Mouse (Mus musculus) adrenal gland, postnatal 36 days (tissue): ENCODE results near the gene Parp16. TPM values are rescaled to one million over a fixed set of nuclear protein-coding genes. Genes with fewer than 3 reads are reported as not detected.

ENCODE experiments used
- DNase-seq, 2 experiments: peaks; one replicate each; pipeline ENCODE4 v3.0.0; 2021; ENCODE audit warnings: mixed read lengths in 1 of 2
- long read RNA-seq, 2 experiments: library from polyadenylated mRNA; stranded (forward); transcript quantifications; one replicate each; pipeline ENCODE4 v2.0.0; 2021; ENCODE audit warnings: borderline sequencing depth in 2 of 2
- total RNA-seq, 2 experiments: library from RNA; stranded (reverse); gene quantifications; 2 replicates each; pipeline ENCODE4 v1.2.3; 2021

The Parp16 gene
- 10 to 100 TPM; 11.8 to 21.2 TPM for total RNA-seq
- long read RNA-seq, experiment 1, transcript Parp16-202 (6 exons, 2,518 nt), result major isoform, 21 of 34 reads
- long read RNA-seq, experiment 1, partial matches to known transcripts, result 10 of 34 reads
- long read RNA-seq, experiment 1, other reads (novel, unspliced or antisense), result 1 of 34 reads
- long read RNA-seq, experiment 2, partial matches to known transcripts, result 0 of 3 reads
- long read RNA-seq, experiment 2, other reads (novel, unspliced or antisense), result 2 of 3 reads

DNA sequence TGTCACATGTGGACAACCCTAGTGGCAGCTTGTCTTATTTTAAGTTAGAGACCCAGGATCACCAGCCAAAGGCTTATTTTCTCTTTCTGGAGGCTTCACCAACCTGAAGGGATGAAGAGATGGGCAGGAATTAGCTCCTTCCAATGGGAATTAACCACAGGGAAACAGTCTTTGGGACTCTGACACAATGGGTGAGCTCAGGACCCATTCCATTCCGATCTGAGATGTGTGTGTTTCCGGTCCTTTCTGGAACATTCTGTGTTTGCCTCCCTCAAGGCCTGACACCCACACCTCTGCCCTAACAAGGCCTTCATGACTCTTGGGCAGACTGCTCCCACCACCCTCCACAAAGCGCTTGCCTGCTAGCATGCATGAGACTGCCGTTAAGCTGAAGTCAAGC lies at the start of gene Parp16:
TSS of gene Parp16 (plus strand) at position 301 of the 400 bp plus-strand sequence.
- DNase-seq, result no peak

DNA sequence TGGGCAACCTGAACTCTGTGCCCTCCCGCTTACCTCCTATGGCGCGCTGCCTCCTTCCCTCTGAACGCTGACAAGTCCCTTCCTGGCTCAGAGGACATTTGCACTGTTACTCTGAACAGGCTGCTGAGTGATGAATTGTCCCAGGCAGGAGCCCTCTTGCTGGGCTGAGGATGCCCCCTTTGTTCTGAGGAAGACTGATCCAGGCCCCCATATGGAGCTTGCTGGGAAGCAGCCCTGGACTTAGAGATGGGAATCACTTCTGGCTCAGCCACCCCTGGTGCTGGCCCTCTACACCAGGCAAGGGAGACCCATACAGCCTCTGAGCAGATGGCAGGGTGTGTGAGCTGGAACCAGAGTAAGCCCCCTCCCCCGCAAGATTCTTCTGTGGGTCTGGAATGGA lies 49.2 kb upstream of the Parp16 start:
- DNase-seq, result no peak

- no peak for DNase-seq
Observed at GRCm38 (mm10) chr9:65148507-65148906, 46.6 kb upstream of the Parp16 start.

DNA sequence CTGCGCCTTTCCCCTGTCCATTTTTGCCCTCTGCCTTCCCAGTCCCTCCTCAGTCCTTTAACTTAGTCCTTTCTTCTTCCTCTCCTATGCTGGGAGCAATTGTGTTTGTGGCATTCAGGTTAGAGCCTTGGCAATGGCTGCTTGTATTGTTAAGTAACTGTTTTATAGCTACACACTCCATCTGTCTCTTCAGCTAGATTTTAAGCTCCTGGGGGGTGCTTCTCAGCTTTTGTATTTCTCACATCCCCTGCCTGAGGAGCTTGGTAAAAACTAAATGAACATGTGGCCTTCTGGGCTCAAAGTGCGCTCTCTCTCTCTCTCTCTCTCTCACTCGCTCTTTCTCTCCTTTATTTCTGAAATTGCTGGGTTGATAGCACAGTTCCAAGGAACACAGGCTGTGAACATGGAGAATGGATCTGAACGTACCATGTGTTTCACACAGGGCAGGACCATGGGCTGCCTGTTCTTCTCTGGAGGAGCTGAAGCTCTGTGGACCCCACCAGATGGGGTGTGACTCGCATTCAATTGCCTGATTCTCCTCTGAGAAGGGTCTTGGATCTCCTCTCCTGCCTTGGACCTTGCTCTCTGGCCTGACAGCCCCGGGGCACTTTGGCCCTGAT lies 42.3 kb upstream of the Parp16 start:
- no peak for DNase-seq

- DNase-seq, result no peak
Observed at GRCm38 (mm10) chr9:65153331-65153711, 41.8 kb upstream of the Parp16 start.

- peak; percentile 46 to 54 for DNase-seq
Observed at GRCm38 (mm10) chr9:65154692-65155455, 40.3 kb upstream of the Parp16 start.

- DNase-seq, result no peak
Observed at GRCm38 (mm10) chr9:65156604-65157003, 38.5 kb upstream of the Parp16 start.

GRCm38 (mm10) chr9:65157631-65158030 lies 37.5 kb upstream of the Parp16 start:
- DNase-seq, result no peak

- no peak for DNase-seq
Observed at GRCm38 (mm10) chr9:65161188-65161587, 34.0 kb upstream of the Parp16 start.

DNA sequence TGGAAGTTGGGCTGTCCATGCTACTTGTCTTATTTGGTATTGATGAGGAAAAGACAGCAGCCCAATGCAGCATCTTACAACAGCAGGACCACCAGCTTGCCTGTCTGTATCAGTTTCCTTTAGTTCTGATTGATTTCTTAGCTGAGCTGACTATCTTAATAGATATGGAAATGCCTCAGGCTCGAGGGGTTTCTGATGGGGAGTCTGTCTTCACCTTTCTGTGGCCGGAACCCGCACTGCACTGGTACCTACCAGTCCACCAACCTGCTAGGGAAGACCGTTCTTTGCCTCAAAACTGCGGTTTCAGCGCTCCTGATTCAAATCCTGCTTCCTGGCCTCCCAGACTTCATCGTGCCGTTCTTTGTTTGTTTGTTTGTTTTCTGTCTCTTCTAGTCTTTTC lies 33.3 kb upstream of the Parp16 start:
- DNase-seq, result no peak

- peak; percentile 32 to 64 for DNase-seq
Observed at GRCm38 (mm10) chr9:65162711-65163639, 32.2 kb upstream of the Parp16 start.

DNA sequence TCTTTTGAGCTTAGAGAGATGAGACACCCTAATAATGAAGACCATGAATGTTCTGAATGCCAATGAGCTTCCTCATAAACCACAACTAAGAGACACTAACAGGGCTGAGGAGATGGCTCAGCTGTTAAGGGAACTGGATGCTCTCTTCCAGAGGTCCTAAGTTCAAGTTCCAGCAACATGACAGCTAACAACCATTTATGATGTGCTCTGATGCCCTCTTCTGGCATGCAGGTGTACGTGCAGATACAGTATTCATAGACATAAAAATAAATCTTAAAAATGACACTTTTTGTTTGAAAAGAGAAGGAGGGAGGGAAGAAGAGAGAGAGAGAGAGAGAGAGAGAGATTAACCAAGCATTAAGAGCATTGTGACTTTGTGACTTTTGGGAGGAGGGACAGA lies 30.3 kb upstream of the Parp16 start:
- peak in 1 of 2 experiments; percentile 27 for DNase-seq

DNA sequence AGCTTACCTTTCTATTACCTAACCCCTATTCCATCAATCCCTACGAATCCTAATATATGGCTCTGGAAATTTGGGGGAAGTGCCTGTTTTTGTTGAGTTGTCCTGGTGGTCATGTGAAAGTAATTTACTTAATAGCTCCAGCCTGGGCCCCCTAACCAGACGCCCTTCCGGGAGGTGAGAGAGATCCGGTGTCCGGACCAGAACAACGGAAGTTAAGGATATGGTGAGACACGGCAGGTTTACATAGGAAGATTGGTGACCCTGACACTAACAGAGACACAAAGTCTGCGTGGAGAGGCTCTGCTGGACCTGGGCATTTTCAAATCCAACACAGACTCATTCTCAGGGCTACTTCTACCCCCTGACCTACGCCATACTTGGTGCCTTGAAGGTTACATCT lies 28.8 kb upstream of the Parp16 start:
- no peak for DNase-seq

DNA sequence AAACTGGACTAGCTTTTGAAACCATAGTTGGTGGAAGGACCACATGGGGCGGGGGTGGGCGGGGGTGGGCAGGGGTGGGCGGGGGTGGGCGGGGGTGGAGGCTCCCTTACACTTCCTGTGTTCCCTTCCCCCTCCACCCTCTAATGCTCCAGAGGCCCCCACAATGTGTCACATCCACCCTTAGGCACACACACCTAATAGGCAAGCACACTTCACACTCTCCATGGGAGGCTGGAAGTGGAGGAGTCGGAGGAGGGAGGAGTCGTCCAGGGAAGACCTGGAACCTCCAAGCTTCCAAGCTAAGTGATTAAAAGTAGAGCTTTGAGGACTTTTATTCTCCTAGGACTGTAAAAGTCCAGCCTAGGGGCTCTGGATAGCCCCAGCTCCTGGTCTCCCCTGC lies 26.6 kb upstream of the Parp16 start:
- no peak for DNase-seq

- DNase-seq, result no peak
Observed at GRCm38 (mm10) chr9:65168952-65169351, 26.2 kb upstream of the Parp16 start.

DNA sequence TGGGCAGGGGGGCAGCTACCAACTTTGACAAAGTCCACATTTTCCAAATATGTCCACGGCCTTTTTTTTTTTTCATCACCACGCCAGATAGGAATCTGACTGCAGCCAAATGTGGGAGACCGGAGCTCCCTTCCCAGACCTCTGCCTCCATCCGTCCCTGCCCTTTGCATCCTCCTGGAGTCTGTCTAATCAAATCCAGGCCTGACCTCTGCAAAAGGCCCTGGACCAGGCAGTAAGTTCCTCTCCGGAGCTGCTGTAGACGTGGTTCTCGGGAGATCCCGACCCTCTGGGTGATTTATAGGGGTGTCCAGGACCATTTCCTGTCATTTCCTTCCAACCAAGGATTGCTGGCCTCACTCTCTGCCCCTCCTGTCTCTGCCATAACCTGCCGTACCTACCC lies 22.5 kb upstream of the Parp16 start:
- no peak for DNase-seq

DNA sequence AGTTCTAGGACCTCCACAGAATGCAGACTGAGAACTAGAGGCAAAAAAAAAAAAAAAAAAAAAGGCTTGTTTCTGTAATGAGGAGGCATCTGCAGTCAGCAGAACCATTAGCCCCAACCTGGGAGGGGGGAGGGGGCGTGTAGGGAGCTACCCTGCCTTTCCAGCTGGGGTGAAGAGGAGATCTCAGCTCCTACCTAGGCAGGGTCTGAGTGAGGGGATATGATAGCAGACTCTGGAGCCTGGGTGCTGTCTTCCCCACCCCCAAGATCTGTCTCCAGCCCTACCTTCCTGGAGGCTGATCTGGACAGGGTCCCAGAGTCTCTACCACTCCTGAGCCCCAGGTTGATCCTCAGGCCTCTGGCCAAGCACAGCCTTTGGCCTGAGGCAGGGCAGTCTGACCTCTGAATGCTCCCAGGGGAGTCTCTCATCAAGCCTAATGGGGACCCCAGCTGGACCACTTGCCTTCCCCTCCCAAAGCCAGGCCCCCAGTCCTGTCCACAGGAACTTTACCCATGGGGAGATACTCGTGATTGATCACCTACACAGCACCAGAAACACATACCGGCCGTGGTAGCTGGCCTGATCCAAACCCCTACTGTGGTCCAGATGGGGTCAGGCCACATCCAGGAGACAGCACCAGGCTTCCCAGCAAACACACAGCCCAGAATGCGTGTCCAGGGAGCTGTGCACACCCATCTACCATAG lies 19.8 kb upstream of the Parp16 start:
- no peak for DNase-seq

GRCm38 (mm10) chr9:65175939-65176871 lies 18.9 kb upstream of the Parp16 start:
- DNase-seq, result no peak

DNA sequence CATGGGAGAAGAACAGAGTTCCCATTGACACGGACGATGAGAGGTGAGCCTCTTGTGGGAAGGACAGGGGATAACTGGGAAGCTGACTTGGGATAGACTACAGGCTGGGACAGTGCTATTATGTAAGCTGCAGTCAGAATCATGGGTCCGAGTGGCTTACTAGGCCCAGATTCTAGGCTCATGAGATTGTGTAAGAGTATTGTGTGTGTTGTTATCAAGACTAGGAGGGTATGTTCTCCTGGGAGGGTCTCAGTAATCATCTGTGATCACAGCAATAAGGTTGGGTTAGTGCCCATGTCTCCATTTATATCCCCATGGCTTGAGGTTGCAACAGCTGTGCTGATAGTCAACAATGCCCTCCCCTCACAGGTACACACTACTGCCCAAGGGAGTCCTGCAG lies 17.7 kb upstream of the Parp16 start:
- no peak for DNase-seq

DNA sequence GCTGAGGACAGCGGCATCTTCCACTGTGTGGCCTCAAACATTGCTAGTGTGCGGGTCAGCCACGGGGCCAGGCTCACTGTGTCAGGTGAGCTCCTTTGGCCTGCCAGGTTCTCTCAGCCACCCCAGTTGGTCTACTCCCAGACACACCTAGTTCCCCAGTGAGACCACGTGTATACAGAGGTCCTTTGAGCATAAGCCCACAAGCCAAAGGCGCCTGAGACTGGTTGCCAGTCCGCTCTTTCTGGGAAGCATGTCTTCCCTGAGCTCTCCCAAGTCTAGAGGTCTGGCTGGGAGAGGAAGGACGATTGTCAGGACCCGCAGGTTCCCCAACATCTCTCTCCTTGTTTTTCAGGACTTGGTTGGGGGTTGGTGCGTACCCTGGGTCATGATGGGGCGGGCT lies 17.2 kb upstream of the Parp16 start:
- DNase-seq, result no peak
